8 mouse cellular contexts compared by ENCODE assay signal in genomic region chr6:42354076-42355019, GRCm38 (mm10). TPM values are rescaled to one million over a fixed set of nuclear protein-coding genes. Genes with fewer than 3 reads are reported as not detected.
A peak's percentile ranks its signal among the peaks of the same experiment; 100 is the strongest.
DNase-seq lines count a peak whose midpoint lies in the region; TF ChIP-seq lines count a peak whose summit lies in the region.

No protein-coding gene starts in this region.

- peak overlapping the region; percentile 27; the same call in 1 of the 2 replicates for H3K27ac ChIP-seq in spleen, adult 2 months (ENCODE audit: insufficient read depth, low read length)
- H3K27ac ChIP-seq in macrophage = peak overlapping the region; percentile 81

- 29% methylated on average over 11 of the region's 11 CpGs for WGBS in spleen, adult 2 months
- 15% methylated on average over 11 of the region's 11 CpGs for WGBS in macrophage (ENCODE audit: missing documents)

- no peaks in the 10 kb centered on the region for H3K27me3 ChIP-seq in spleen, adult 2 months (ENCODE audit: control insufficient read depth, insufficient read depth, low read length)

- no peak overlapping the region; the same call in 1 of the 2 replicates for H3K4me3 ChIP-seq in spleen, adult 2 months (ENCODE audit: extremely low read depth, insufficient read depth, insufficient read length)
- H3K4me3 ChIP-seq in macrophage (ENCODE audit: inconsistent target) = no peak overlapping the region

- peaks cover 29% of the 10 kb centered on the region for H3K79me2 ChIP-seq in macrophage (ENCODE audit: inconsistent target)

- TF ChIP-seq POLR2A in spleen, adult 2 months (IDR thresholded peaks at IDR 0.05; ENCODE audit: low read depth, low read length) = no peak

- TF ChIP-seq CTCF in spleen, adult 2 months (IDR thresholded peaks at IDR 0.05; ENCODE audit: extremely low read depth, insufficient read depth, insufficient read length, insufficient replicate concordance) = no peak

- peak; percentile 64 for DNase-seq in gastrocnemius, adult 18-20 months (ENCODE audit: low spot score)
- no peak for DNase-seq in gastrocnemius, postnatal 36 days
- no peak for DNase-seq in spleen, adult 2 months (ENCODE audit: low read depth in 1 of 2, low spot score in 2 of 2)
- no peak for DNase-seq in spleen, postnatal 10 days (ENCODE audit: low spot score in 2 of 2)
- peak; percentile 47 to 60 for DNase-seq in heart, postnatal 14 days
- DNase-seq in urinary bladder, adult 18-20 months (ENCODE audit: low spot score in 2 of 2) = no peak
- no peak for DNase-seq in frontal cortex, postnatal 25 days (ENCODE audit: low spot score in 2 of 2)

- H3K36me3 ChIP-seq in spleen, adult 2 months (ENCODE audit: control insufficient read depth, insufficient read depth, low read length) = peaks cover 24% of the 10 kb centered on the region
- peaks cover 46% of the 10 kb centered on the region for H3K36me3 ChIP-seq in macrophage (ENCODE audit: inconsistent target)

- H3K4me1 ChIP-seq in spleen, adult 2 months (ENCODE audit: control insufficient read depth, insufficient read depth, insufficient read length) = peaks cover 21% of the 10 kb centered on the region; the same call in 1 of the 2 replicates

- intact Hi-C loops in gastrocnemius, postnatal 36 days (cut with DNase I) = no loop called here
- intact Hi-C loops in heart, postnatal 14 days (cut with DNase I) = no loop called here

RNA-seq across cellular contexts. Expression of gene Zyx, which starts 4.9 kb away (rescaled TPM):
- 10 to 100 TPM; 20.2 to 25.5 TPM for total RNA-seq in gastrocnemius, adult 18-20 months (2021)
- total RNA-seq in gastrocnemius, postnatal 36 days (2021) = 10 to 100 TPM; 21.9 to 26.6 TPM
- polyA plus RNA-seq in spleen, adult 2 months (2012; rRNA removed) = 184 and 228 TPM in 2 replicates
- total RNA-seq in heart, postnatal 14 days (2021) = 10 to 100 TPM; 78.9 to 88.6 TPM
- total RNA-seq in macrophage (2018; cell fraction: chromatin; rRNA removed) = 100 to 1,000 TPM in 7 of 26 experiments, 10 to 100 TPM in 19; 41.7 to 199 (median 80.2) TPM
- 100 to 1,000 TPM in 21 of 26 experiments, 10 to 100 TPM in 5; 77.4 to 214 (median 117) TPM for total RNA-seq in macrophage (2018; cell fraction: cytosol; rRNA removed)
- 100 to 1,000 TPM in 11 of 26 experiments, 10 to 100 TPM in 15; 54.6 to 321 (median 99.8) TPM for total RNA-seq in macrophage (2018; cell fraction: nucleus; rRNA removed)
- 63.6 to 176 TPM (median 108 TPM) in 3 replicates for polyA plus RNA-seq in macrophage (2018)

RNA-seq across cellular contexts. Expression of gene Epha1, which starts 18.7 kb away (rescaled TPM):
- total RNA-seq in gastrocnemius, adult 18-20 months (2021) = under 1 TPM; 0.07 to 0.23 TPM
- under 1 TPM in 1 of 2 experiments, not detected in 1; 0.10 TPM for total RNA-seq in gastrocnemius, postnatal 36 days (2021)
- polyA plus RNA-seq in spleen, adult 2 months (2012; rRNA removed) = 0.18 and 0.19 TPM in 2 replicates
- under 1 TPM; 0.51 to 0.67 TPM for total RNA-seq in heart, postnatal 14 days (2021)
- under 1 TPM in 2 of 26 experiments, not detected in 24; 0.16 to 0.25 TPM for total RNA-seq in macrophage (2018; cell fraction: chromatin; rRNA removed)
- total RNA-seq in macrophage (2018; cell fraction: cytosol; rRNA removed) = under 1 TPM in 1 of 26 experiments, not detected in 25; 0.03 TPM
- total RNA-seq in macrophage (2018; cell fraction: nucleus; rRNA removed) = not detected
- polyA plus RNA-seq in macrophage (2018) = not detected in 3 replicates

RNA-seq across cellular contexts. Expression of gene Fam131b, which starts 29.9 kb away (rescaled TPM):
- under 1 TPM; 0.21 to 0.30 TPM for total RNA-seq in gastrocnemius, adult 18-20 months (2021)
- under 1 TPM; 0.25 to 0.26 TPM for total RNA-seq in gastrocnemius, postnatal 36 days (2021)
- polyA plus RNA-seq in spleen, adult 2 months (2012; rRNA removed) = 0.06 and 0.15 TPM in 2 replicates
- 1 to 10 TPM; 1.1 to 1.2 TPM for total RNA-seq in heart, postnatal 14 days (2021)
- total RNA-seq in macrophage (2018; cell fraction: chromatin; rRNA removed) = under 1 TPM in 1 of 26 experiments, not detected in 25; 0.16 TPM
- not detected for total RNA-seq in macrophage (2018; cell fraction: cytosol; rRNA removed)
- total RNA-seq in macrophage (2018; cell fraction: nucleus; rRNA removed) = not detected
- polyA plus RNA-seq in macrophage (2018) = not detected in 3 replicates

RNA-seq across cellular contexts. Expression of gene Tas2r143, which starts 45.7 kb away (rescaled TPM):
- total RNA-seq in gastrocnemius, adult 18-20 months (2021) = not detected
- total RNA-seq in gastrocnemius, postnatal 36 days (2021) = not detected
- polyA plus RNA-seq in spleen, adult 2 months (2012; rRNA removed) = 0.13 and 0.69 TPM in 2 replicates
- not detected for total RNA-seq in heart, postnatal 14 days (2021)
- total RNA-seq in macrophage (2018; cell fraction: chromatin; rRNA removed) = 1 to 10 TPM in 15 of 26 experiments, under 1 TPM in 1, not detected in 10; 0.92 to 4.6 (median 1.8) TPM
- not detected for total RNA-seq in macrophage (2018; cell fraction: cytosol; rRNA removed)
- total RNA-seq in macrophage (2018; cell fraction: nucleus; rRNA removed) = 1 to 10 TPM in 8 of 26 experiments, under 1 TPM in 4, not detected in 14; 0.61 to 2.4 (median 1.1) TPM
- not detected in 3 replicates for polyA plus RNA-seq in macrophage (2018)

RNA-seq across cellular contexts. Expression of gene Tas2r135, which starts 50.9 kb away (rescaled TPM):
- not detected for total RNA-seq in gastrocnemius, adult 18-20 months (2021)
- under 1 TPM in 1 of 2 experiments, not detected in 1; 0.23 TPM for total RNA-seq in gastrocnemius, postnatal 36 days (2021)
- polyA plus RNA-seq in spleen, adult 2 months (2012; rRNA removed) = 0.07 and 0.13 TPM in 2 replicates
- under 1 TPM in 1 of 2 experiments, not detected in 1; 0.39 TPM for total RNA-seq in heart, postnatal 14 days (2021)
- 1 to 10 TPM in 17 of 26 experiments, under 1 TPM in 5, not detected in 4; 0.70 to 4.9 (median 2.2) TPM for total RNA-seq in macrophage (2018; cell fraction: chromatin; rRNA removed)
- under 1 TPM in 2 of 26 experiments, not detected in 24; 0.17 to 0.26 TPM for total RNA-seq in macrophage (2018; cell fraction: cytosol; rRNA removed)
- 1 to 10 TPM in 9 of 26 experiments, under 1 TPM in 8, not detected in 9; 0.40 to 3.2 (median 1.0) TPM for total RNA-seq in macrophage (2018; cell fraction: nucleus; rRNA removed)
- polyA plus RNA-seq in macrophage (2018) = not detected in 3 replicates

Comparison
In these comparisons a context has a peak if more than half of its experiments do, and no peak if none do; other contexts are left out.
1. DNase-seq: peak in gastrocnemius, adult 18-20 months (single experiment) and heart, postnatal 14 days (2 of 2); none in gastrocnemius, postnatal 36 days (0 of 2), spleen, adult 2 months (0 of 2), spleen, postnatal 10 days (0 of 2), urinary bladder, adult 18-20 months (0 of 2) and frontal cortex, postnatal 25 days (0 of 2).